Mouse (Mus musculus) heart, adult 2 months (tissue): ENCODE measurements around the gene Mfsd5.

ENCODE experiments used
- CTCF ChIP-seq: fragments of 200-600 bp; IDR thresholded peaks from 2 replicates; pipeline ENCODE4 v1.8.1; 2022; ENCODE audit warnings: antibody characterized with exemption, mild to moderate bottlenecking, moderate library complexity
- POLR2A ChIP-seq: fragments of 200-500 bp; IDR thresholded peaks from 2 replicates; pipeline ENCODE4 v1.6.1; 2011; ENCODE audit warnings: mild to moderate bottlenecking, low read depth, low read length, control low read depth; ENCODE audit not compliant: insufficient read depth

GRCm38 (mm10) chr15:102248131-102248811 lies 31.0 kb upstream of the Mfsd5 start:
- no peak for TF ChIP-seq CTCF
- TF ChIP-seq POLR2A, result 0 out of 2 replicates have a peak, but pooled peaks have one; percentile 19
